Mouse (Mus musculus): ENCODE measurements around the gene Ccdc63.

GRCm38 (mm10) chr5:122063204-122063933 lies 77.3 kb downstream of the Ccdc63 start:
- no peak for TF ChIP-seq POLR2A (IDR thresholded peaks at IDR 0.05; ENCODE audit: borderline replicate concordance, control insufficient read depth, low read depth, low read length)
- TF ChIP-seq CTCF (IDR thresholded peaks at IDR 0.05; ENCODE audit: control insufficient read depth, insufficient read depth, low read length), result no peak
